Mouse (Mus musculus): ENCODE measurements around the gene Ipo13. TPM values are rescaled to one million over a fixed set of nuclear protein-coding genes. Genes with fewer than 3 reads are reported as not detected.
A peak's percentile ranks its signal among the peaks of the same experiment; 100 is the strongest.

Gene Ipo13
- total and polyA plus RNA-seq, 2 experiments from 2014 or later = 39.9 to 46.0 TPM

GRCm38 (mm10) chr4:117852152-117852868 is 62.5 kb downstream of the Ipo13 start:
- no peak for TF ChIP-seq CTCF (IDR thresholded peaks at IDR 0.05)
- no peak overlapping the region for H3K27ac ChIP-seq (ENCODE audit: low read depth, low read length)
- H3K36me3 ChIP-seq (ENCODE audit: insufficient read depth, low read length) = peaks cover 10% of the 10 kb centered on the region
- DNase-seq (ENCODE audit: low spot score) = no peak
- no peak overlapping the region for H3K4me2 ChIP-seq (ENCODE audit: low read depth, low read length, poor library complexity, severe bottlenecking)
- no peaks in the 10 kb centered on the region for H3K27me3 ChIP-seq (ENCODE audit: insufficient read depth, low read length)
- no peak overlapping the region for H3K4me3 ChIP-seq (ENCODE audit: low read depth, low read length)
- 80% methylated on average over 10 of the region's 10 CpGs for WGBS
- H3K4me1 ChIP-seq (ENCODE audit: insufficient read depth, low read length) = no peaks in the 10 kb centered on the region; the same call in 1 of the 2 replicates
- H3K9me3 ChIP-seq (ENCODE audit: low read length) = no peaks in the 10 kb centered on the region
- H3K9ac ChIP-seq (replicated peaks; ENCODE audit: low read length, poor library complexity, severe bottlenecking) = no peak overlapping the region
- no peak for ATAC-seq (ENCODE audit: low FRiP score)

- no peak overlapping the region for H3K4me2 ChIP-seq (ENCODE audit: low read depth, low read length, poor library complexity, severe bottlenecking)
- 0 out of 2 replicates have a peak, but pooled peaks have one; percentile 2 for TF ChIP-seq CTCF (IDR thresholded peaks at IDR 0.05)
- H3K27ac ChIP-seq (ENCODE audit: low read depth, low read length) = no peak overlapping the region
- H3K36me3 ChIP-seq (ENCODE audit: insufficient read depth, low read length) = no peaks in the 10 kb centered on the region
- H3K9ac ChIP-seq (replicated peaks; ENCODE audit: low read length, poor library complexity, severe bottlenecking) = no peak overlapping the region
- no peaks in the 10 kb centered on the region; the same call in 1 of the 2 replicates for H3K4me1 ChIP-seq (ENCODE audit: insufficient read depth, low read length)
- DNase-seq (ENCODE audit: low spot score) (peak; percentile 30), ATAC-seq (ENCODE audit: low FRiP score) (no peak)
- no peak overlapping the region for H3K4me3 ChIP-seq (ENCODE audit: low read depth, low read length)
- H3K9me3 ChIP-seq (ENCODE audit: low read length) = no peaks in the 10 kb centered on the region
- 72% methylated on average over 7 of the region's 7 CpGs for WGBS
- H3K27me3 ChIP-seq (ENCODE audit: insufficient read depth, low read length) = no peaks in the 10 kb centered on the region
These were observed 63.9 kb downstream of the Ipo13 start for GRCm38 (mm10) chr4:117850871-117851270.

GRCm38 (mm10) chr4:117850176-117850575 is 64.6 kb downstream of the Ipo13 start:
- ATAC-seq (ENCODE audit: low FRiP score) (no peak), DNase-seq (ENCODE audit: low spot score) (peak; percentile 46)
- Histone ChIP-seq H3K27me3 (ENCODE audit: insufficient read depth, low read length) (no peaks in the 10 kb centered on the region), H3K36me3 (ENCODE audit: insufficient read depth, low read length) (no peaks in the 10 kb centered on the region), H3K9me3 (ENCODE audit: low read length) (no peaks in the 10 kb centered on the region), H3K4me3 (ENCODE audit: low read depth, low read length) (no peak overlapping the region), H3K4me2 (ENCODE audit: low read depth, low read length, poor library complexity, severe bottlenecking) (no peak overlapping the region), H3K27ac (ENCODE audit: low read depth, low read length) (peak overlapping the region; percentile 52), H3K9ac (replicated peaks; ENCODE audit: low read length, poor library complexity, severe bottlenecking) (no peak overlapping the region), H3K4me1 (ENCODE audit: insufficient read depth, low read length) (no peaks in the 10 kb centered on the region; the same call in 1 of the 2 replicates)
- 77% methylated on average over 7 of the region's 7 CpGs for WGBS
- no peak for TF ChIP-seq CTCF (IDR thresholded peaks at IDR 0.05)

GRCm38 (mm10) chr4:117849506-117849905 is 65.3 kb downstream of the Ipo13 start:
- no peak for TF ChIP-seq CTCF (IDR thresholded peaks at IDR 0.05)
- no peaks in the 10 kb centered on the region for H3K36me3 ChIP-seq (ENCODE audit: insufficient read depth, low read length)
- H3K4me1 ChIP-seq (ENCODE audit: insufficient read depth, low read length) = no peaks in the 10 kb centered on the region; the same call in 1 of the 2 replicates
- DNase-seq (ENCODE audit: low spot score) (peak; percentile 66), ATAC-seq (ENCODE audit: low FRiP score) (peak; percentile 74)
- H3K4me2 ChIP-seq (ENCODE audit: low read depth, low read length, poor library complexity, severe bottlenecking) = no peak overlapping the region
- 18% methylated on average over 5 of the region's 5 CpGs for WGBS
- no peak overlapping the region for H3K9ac ChIP-seq (replicated peaks; ENCODE audit: low read length, poor library complexity, severe bottlenecking)
- H3K9me3 ChIP-seq (ENCODE audit: low read length) = no peaks in the 10 kb centered on the region
- H3K27ac ChIP-seq (ENCODE audit: low read depth, low read length) = peak overlapping the region; percentile 52
- H3K4me3 ChIP-seq (ENCODE audit: low read depth, low read length) = no peak overlapping the region
- H3K27me3 ChIP-seq (ENCODE audit: insufficient read depth, low read length) = no peaks in the 10 kb centered on the region

GRCm38 (mm10) chr4:117849063-117849462 is 65.7 kb downstream of the Ipo13 start:
- ATAC-seq (ENCODE audit: low FRiP score) (peak; percentile 39; the same call in 1 of the 2 replicates), DNase-seq (ENCODE audit: low spot score) (peak; percentile 48)
- Histone ChIP-seq H3K27me3 (ENCODE audit: insufficient read depth, low read length) (no peaks in the 10 kb centered on the region), H3K9ac (replicated peaks; ENCODE audit: low read length, poor library complexity, severe bottlenecking) (no peak overlapping the region), H3K27ac (ENCODE audit: low read depth, low read length) (peak overlapping the region; percentile 47), H3K4me1 (ENCODE audit: insufficient read depth, low read length) (no peaks in the 10 kb centered on the region; the same call in 1 of the 2 replicates), H3K9me3 (ENCODE audit: low read length) (no peaks in the 10 kb centered on the region), H3K36me3 (ENCODE audit: insufficient read depth, low read length) (no peaks in the 10 kb centered on the region), H3K4me2 (ENCODE audit: low read depth, low read length, poor library complexity, severe bottlenecking) (no peak overlapping the region), H3K4me3 (ENCODE audit: low read depth, low read length) (no peak overlapping the region)
- no peak for TF ChIP-seq CTCF (IDR thresholded peaks at IDR 0.05)
- 56% methylated on average over 17 of the region's 17 CpGs for WGBS

GRCm38 (mm10) chr4:117847011-117847410 is 67.8 kb downstream of the Ipo13 start:
- no peaks in the 10 kb centered on the region; the same call in 1 of the 2 replicates for H3K4me1 ChIP-seq (ENCODE audit: insufficient read depth, low read length)
- H3K27ac ChIP-seq (ENCODE audit: low read depth, low read length) = peak overlapping the region; percentile 2; the same call in 1 of the 2 replicates
- H3K4me3 ChIP-seq (ENCODE audit: low read depth, low read length) = no peak overlapping the region
- no peak for TF ChIP-seq CTCF (IDR thresholded peaks at IDR 0.05)
- H3K9ac ChIP-seq (replicated peaks; ENCODE audit: low read length, poor library complexity, severe bottlenecking) = no peak overlapping the region
- H3K27me3 ChIP-seq (ENCODE audit: insufficient read depth, low read length) = no peaks in the 10 kb centered on the region
- H3K4me2 ChIP-seq (ENCODE audit: low read depth, low read length, poor library complexity, severe bottlenecking) = no peak overlapping the region
- WGBS = 29% methylated on average over 2 of the region's 2 CpGs
- DNase-seq (ENCODE audit: low spot score) (peak; percentile 78), ATAC-seq (ENCODE audit: low FRiP score) (no peak)
- peaks cover 7% of the 10 kb centered on the region; the same call in 1 of the 2 replicates for H3K36me3 ChIP-seq (ENCODE audit: insufficient read depth, low read length)
- H3K9me3 ChIP-seq (ENCODE audit: low read length) = no peaks in the 10 kb centered on the region
